Mouse (Mus musculus) midbrain, embryonic 13.5 days (tissue): ENCODE measurements around the gene Gm10775. TPM values are rescaled to one million over a fixed set of nuclear protein-coding genes. Genes with fewer than 3 reads are reported as not detected.

Source experiments
- ATAC-seq: fragments of 200-750 bp; cut with Nextera tagmentation; 2 replicates; pipeline ENCODE4 v1.8.0; 2017; ENCODE audit warnings: mild to moderate bottlenecking, moderate TSS enrichment, moderate library complexity
- H3K27ac ChIP-seq: fragments of 300-500 bp; sonication (generic); 2 replicates; pipeline ENCODE4 v1.5.1; 2015; ENCODE audit warnings: inconsistent platforms, mild to moderate bottlenecking, moderate library complexity
- H3K27me3 ChIP-seq: fragments of 300-500 bp; sonication (generic); 2 replicates; pipeline ENCODE4 v1.6.1; 2015; ENCODE audit warnings: mild to moderate bottlenecking, inconsistent platforms
- H3K36me3 ChIP-seq: fragments of 300-500 bp; sonication (generic); 2 replicates; pipeline ENCODE4 v1.6.1; 2015; ENCODE audit warnings: mild to moderate bottlenecking, inconsistent platforms
- H3K4me1 ChIP-seq: fragments of 300-500 bp; sonication (generic); replicated peaks from 2 replicates; pipeline ENCODE4 v1.6.1; 2015; ENCODE audit warnings: inconsistent platforms
- H3K4me2 ChIP-seq: fragments of 300-500 bp; sonication (generic); replicated peaks from 2 replicates; pipeline ENCODE4 v1.6.1; 2015; ENCODE audit warnings: moderate library complexity, mild to moderate bottlenecking, inconsistent platforms
- H3K4me3 ChIP-seq: fragments of 300-500 bp; sonication (generic); replicated peaks from 2 replicates; pipeline ENCODE4 v1.5.1; 2015; ENCODE audit warnings: mild to moderate bottlenecking, inconsistent platforms
- H3K9ac ChIP-seq: fragments of 300-500 bp; sonication (generic); replicated peaks from 2 replicates; pipeline ENCODE4 v1.6.1; 2015; ENCODE audit warnings: mild to moderate bottlenecking, inconsistent platforms
- H3K9me3 ChIP-seq: fragments of 300-500 bp; sonication (generic); 2 replicates; pipeline ENCODE4 v1.6.1; 2016; ENCODE audit warnings: mild to moderate bottlenecking, inconsistent platforms
- WGBS: fragments of 180-500 bp; shearing (Covaris S2); methylation state at CpG from one replicate; pipeline ENCODE4 v1.1.7; 2015; 5-methylcytosine and 5-hydroxymethylcytosine counted together
- polyA plus RNA-seq: library from polyadenylated mRNA; unstranded; fragments of >200 nt; fragmentation: Nextera tagmentation; extraction: Ambion mirVana; gene quantifications from 2 replicates; pipeline ENCODE4 v1.2.1, GENCODE M21; 2015

The Gm10775 gene
- not detected in 2 replicates for polyA plus RNA-seq

DNA sequence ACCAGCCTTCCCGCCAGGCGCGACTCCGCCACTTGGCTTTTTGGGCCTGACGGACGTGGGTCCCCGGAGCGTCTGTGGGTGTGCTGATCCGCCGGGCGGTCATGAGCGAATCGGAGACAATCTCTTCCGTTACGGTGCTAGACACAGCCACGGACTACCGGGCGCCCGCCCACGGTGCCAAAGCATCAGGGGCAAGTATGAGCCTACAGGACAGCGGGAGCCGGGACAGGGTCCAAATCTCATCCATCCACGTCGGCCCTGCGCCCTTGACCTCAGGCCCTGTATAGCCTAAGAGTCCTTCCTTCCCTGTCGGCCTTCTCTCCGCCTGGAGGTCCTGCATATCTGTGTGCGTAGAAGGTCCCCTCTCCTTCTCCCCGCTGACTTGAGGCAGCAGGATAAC, at the start of gene Gm10775:
Gm10775 (plus strand) TSS at position 301 of the 400 bp plus-strand sequence.
- Histone ChIP-seq H3K27me3 (no peaks in the 10 kb centered on the region), H3K27ac (no peak within 1 kb of the TSS), H3K36me3 (peaks cover 71% of the 10 kb centered on the region), H3K4me3 (peak within 1 kb of the TSS; percentile 30), H3K9ac (no peak within 1 kb of the TSS), H3K9me3 (peaks cover 70% of the 10 kb centered on the region), H3K4me1 (no peaks in the 10 kb centered on the region), H3K4me2 (peak within 1 kb of the TSS; percentile 46)
- WGBS = 55% methylated on average over 29 of the region's 29 CpGs
- no peak for ATAC-seq

DNA sequence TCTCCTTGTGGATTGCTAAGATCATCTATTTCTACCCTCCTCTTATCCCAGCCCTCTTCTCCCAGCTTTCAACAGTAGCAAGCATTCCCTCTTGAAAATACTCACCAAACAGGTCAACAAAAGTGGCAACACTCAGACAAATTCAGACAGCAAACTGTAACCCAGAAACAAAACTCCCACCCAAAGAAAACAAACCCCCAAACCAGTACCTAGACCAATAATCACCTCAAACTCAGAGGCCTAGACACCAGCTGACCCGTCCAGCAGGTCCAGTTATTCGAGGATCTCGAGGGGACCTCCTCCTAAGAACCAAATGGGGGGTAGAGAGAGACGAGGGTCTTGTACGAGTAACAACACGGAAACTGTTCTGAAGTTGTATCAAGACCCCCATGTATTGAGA, 33.4 kb upstream of the Gm10775 start:
- ATAC-seq = no peak
- Histone ChIP-seq H3K27me3 (no peaks in the 10 kb centered on the region), H3K27ac (no peak overlapping the region), H3K4me3 (no peak overlapping the region), H3K36me3 (no peaks in the 10 kb centered on the region), H3K9me3 (peaks cover 4% of the 10 kb centered on the region; the same call in 1 of the 2 replicates), H3K4me1 (no peaks in the 10 kb centered on the region), H3K9ac (no peak overlapping the region), H3K4me2 (no peak overlapping the region)
- WGBS = 67% methylated on average over 6 of the region's 6 CpGs

DNA sequence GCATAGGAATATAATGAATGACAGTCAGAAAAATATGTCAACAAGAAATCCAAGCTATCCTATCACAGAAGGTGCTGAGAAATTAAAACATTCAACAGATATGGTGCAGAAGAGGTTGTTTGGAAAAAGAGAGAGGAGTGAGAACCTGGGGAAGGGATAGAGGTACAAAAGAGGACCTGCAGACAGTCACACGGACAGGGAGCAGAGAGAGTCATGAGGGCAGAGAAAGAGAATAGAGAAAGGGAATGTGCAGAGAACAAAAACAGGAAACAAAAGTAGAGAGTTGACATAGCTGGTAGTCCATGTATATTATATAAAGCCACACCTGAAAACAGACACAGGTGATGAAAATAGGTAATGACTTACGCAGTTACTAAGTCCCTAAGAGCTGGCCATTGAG, 32.7 kb upstream of the Gm10775 start:
- no peak for ATAC-seq
- H3K27me3 ChIP-seq = no peaks in the 10 kb centered on the region
- 85% methylated on average over 2 of the region's 2 CpGs for whole genome bisulfite sequencing
- H3K4me3 ChIP-seq = no peak overlapping the region
- no peak overlapping the region for H3K27ac ChIP-seq
- peaks cover 4% of the 10 kb centered on the region; the same call in 1 of the 2 replicates for H3K9me3 ChIP-seq
- no peak overlapping the region for H3K9ac ChIP-seq
- H3K4me2 ChIP-seq = no peak overlapping the region
- H3K4me1 ChIP-seq = no peaks in the 10 kb centered on the region
- H3K36me3 ChIP-seq = no peaks in the 10 kb centered on the region

DNA sequence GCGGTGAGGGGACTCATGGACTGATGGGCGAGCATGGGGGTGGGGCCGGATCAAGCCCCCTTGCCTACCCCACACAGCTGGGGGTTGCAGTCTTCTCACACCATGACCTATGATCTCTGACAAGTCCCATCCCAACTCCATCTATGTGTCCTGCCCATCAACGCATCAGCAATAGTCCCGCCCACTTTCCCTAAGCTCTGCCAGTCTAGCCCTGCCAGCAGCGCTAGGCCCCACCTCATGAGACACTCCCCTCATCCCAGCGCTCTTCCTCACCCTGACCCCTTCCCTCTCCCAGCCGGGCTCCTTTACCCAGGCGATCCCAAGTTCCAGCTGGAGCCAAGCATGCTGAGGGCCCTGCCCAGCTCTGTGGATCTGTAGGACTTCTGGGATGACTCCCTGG, 22.1 kb upstream of the Gm10775 start:
- no peak overlapping the region for H3K27ac ChIP-seq
- H3K4me1 ChIP-seq = peaks cover 9% of the 10 kb centered on the region
- no peak for ATAC-seq
- no peaks in the 10 kb centered on the region for H3K27me3 ChIP-seq
- WGBS = 73% methylated on average over 9 of the region's 9 CpGs
- H3K36me3 ChIP-seq = no peaks in the 10 kb centered on the region
- no peak overlapping the region for H3K4me2 ChIP-seq
- peaks cover 9% of the 10 kb centered on the region for H3K9me3 ChIP-seq
- H3K9ac ChIP-seq = no peak overlapping the region
- H3K4me3 ChIP-seq = no peak overlapping the region

DNA sequence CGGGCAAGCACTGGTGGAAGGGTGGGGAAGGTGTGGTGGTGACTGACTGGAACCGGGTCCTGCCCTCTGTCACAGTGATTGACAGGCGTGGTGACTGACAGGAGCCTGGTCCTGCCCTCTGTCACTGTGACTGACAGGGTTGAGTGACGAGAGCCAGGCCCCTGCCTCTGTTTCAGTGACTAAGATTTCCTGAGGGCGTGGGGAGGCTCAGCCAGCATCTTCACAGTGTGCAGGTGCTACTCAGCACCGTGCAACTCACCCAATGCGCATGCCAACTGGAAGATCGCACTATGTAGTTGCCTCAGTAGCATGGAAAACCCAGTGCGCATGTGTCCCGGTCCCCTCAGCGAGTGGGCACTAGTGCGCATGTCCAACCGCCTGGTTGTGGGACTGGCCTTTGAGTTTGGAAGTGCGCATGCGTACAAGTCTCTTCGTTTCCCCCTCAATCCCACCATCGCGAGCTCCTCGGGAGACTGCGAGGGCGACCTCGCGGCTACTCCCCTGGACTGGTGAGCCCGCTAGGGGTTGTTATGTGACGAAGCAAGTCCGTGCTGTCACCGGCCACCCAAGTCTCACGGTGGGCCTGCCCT, 18.7 kb upstream of the Gm10775 start:
- peaks cover 33% of the 10 kb centered on the region for H3K9me3 ChIP-seq
- H3K4me1 ChIP-seq = peaks cover 17% of the 10 kb centered on the region
- H3K36me3 ChIP-seq = peaks cover 15% of the 10 kb centered on the region
- no peaks in the 10 kb centered on the region for H3K27me3 ChIP-seq
- H3K9ac ChIP-seq = peak overlapping the region; percentile 73
- H3K4me3 ChIP-seq = peak overlapping the region; percentile 65
- H3K27ac ChIP-seq = peak overlapping the region; percentile 91
- under 1% methylated on average over 28 of the region's 28 CpGs for WGBS
- peak overlapping the region; percentile 96 for H3K4me2 ChIP-seq
- peak; percentile 97 for ATAC-seq

DNA sequence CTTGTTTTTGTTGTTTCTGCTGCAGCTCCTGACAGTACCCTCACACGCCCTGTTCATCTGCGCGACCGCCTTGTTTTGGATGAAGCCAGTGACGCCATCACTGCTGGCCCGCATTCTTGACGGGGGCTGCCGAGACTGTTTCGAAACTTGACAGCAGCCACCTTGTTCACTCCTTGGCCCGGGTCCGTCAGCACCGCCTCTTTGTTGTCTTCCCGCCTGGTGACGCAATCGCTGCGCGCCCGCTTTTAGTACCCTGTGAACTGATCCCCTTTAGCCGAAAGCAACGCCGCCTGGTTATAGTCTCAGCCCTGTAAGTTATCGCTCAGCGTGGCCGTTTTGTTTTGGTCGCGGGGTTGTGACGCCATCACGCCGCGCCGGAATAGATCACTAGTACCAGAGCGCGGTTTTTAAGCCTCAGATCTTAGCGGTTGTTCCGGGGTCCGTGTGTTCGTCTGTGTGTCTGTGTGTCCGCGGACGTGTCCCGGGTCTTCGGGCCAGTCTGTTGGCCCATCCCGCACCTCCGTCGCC, 18.2 kb upstream of the Gm10775 start:
- Histone ChIP-seq H3K4me3 (peak overlapping the region; percentile 65), H3K9ac (peak overlapping the region; percentile 70), H3K9me3 (peaks cover 39% of the 10 kb centered on the region), H3K27me3 (no peaks in the 10 kb centered on the region), H3K36me3 (peaks cover 20% of the 10 kb centered on the region), H3K27ac (peak overlapping the region; percentile 91), H3K4me1 (peaks cover 17% of the 10 kb centered on the region), H3K4me2 (peak overlapping the region; percentile 96)
- ATAC-seq = peak; percentile 84
- under 1% methylated on average over 45 of the region's 45 CpGs for WGBS

DNA sequence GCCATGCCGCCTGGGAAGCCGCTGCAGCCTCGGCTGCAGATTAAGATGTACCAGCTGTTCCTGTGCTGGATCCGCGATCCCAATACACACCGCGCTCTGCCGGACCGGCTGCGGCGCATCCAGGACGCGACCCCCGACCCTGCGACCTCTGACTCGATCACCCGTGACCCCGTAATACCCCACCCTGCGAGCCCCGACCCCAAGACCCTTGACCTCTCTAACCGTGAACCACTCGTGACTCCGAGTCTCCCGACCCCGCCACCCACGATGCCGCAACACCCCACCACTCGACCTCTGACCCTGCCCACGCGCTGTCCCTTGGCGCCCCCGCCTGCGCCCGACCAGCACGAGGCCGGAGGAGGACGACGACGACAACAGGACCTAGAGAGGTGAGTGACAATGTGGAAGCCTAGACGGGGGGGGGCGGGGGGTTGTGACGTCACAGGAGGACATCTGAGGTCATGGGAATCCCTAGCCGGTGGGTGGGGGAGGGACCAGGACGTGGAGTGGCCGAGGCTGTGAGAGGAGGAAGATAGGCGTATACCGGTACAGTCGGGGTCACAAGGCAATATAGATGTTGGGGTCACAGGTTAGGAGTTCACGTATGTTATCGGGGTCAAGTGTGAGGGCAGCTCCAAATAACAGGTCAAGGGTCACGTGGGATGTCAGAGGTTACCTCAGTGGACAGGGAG, 17.6 kb upstream of the Gm10775 start:
- H3K27me3 ChIP-seq = no peaks in the 10 kb centered on the region
- H3K9me3 ChIP-seq = peaks cover 38% of the 10 kb centered on the region
- peak overlapping the region; percentile 70 for H3K9ac ChIP-seq
- H3K4me3 ChIP-seq = peak overlapping the region; percentile 65
- peaks cover 21% of the 10 kb centered on the region for H3K36me3 ChIP-seq
- 3% methylated on average over 51 of the region's 51 CpGs for WGBS
- no peak for ATAC-seq
- H3K27ac ChIP-seq = peak overlapping the region; percentile 91
- peaks cover 17% of the 10 kb centered on the region for H3K4me1 ChIP-seq
- H3K4me2 ChIP-seq = peak overlapping the region; percentile 96

DNA sequence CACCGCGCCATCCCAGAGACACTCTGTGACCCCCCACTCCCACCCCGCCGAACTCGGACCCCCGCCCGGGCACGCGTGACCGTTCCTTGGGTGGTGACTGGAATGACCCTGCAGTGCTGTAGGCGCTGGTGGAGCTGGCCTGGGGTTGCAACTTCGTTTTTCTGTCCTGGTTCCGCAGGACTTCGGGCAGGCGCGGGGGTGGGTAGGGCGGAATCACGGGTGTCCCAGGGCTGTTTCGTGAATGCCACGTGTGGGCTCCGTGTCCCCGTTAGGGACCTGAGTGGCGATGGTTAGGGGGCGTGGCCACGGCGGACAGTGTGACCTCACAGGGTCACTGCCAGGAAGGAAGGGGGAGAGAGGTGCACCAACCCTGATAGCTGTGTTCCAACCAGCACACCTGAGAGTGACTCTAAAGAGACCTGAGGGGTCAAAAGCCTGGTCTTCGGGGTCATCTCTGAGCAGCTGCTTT, 17.0 kb upstream of the Gm10775 start:
- H3K9ac ChIP-seq = peak overlapping the region; percentile 70
- WGBS = 44% methylated on average over 27 of the region's 27 CpGs

DNA sequence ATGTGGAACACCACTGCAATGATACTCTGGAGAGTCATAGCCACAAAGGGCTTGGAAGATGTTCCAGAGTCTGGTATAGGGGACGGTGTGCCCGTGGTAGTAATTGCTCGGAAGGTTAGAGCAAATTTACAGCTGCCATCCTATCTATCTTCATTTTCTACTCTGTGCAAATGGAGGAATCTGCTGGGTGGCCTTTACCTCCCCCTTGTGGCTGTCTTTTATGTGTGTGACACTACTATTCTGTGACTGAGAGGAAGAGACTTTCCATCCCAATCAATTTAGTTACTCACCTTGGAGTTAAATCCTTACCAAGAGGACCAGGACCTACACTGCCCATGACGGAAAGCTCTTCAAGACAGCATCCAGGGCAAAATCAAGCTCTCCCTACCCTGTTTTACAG, 16.1 kb upstream of the Gm10775 start:
- H3K4me1 ChIP-seq = peaks cover 17% of the 10 kb centered on the region
- no peak overlapping the region for H3K27ac ChIP-seq
- H3K4me3 ChIP-seq = no peak overlapping the region
- no peak overlapping the region for H3K4me2 ChIP-seq
- H3K9me3 ChIP-seq = peaks cover 34% of the 10 kb centered on the region
- peaks cover 29% of the 10 kb centered on the region for H3K36me3 ChIP-seq
- ATAC-seq = no peak
- no peak overlapping the region for H3K9ac ChIP-seq
- H3K27me3 ChIP-seq = no peaks in the 10 kb centered on the region
- 94% methylated on average over 4 of the region's 4 CpGs for WGBS

More for the DNA sequence above, 17.0 kb upstream of the Gm10775 start:
- H3K36me3 ChIP-seq = peaks cover 21% of the 10 kb centered on the region
- H3K9me3 ChIP-seq = peaks cover 34% of the 10 kb centered on the region
- no peak for ATAC-seq
- H3K4me2 ChIP-seq = peak overlapping the region; percentile 96
- H3K27me3 ChIP-seq = no peaks in the 10 kb centered on the region
- no peak overlapping the region for H3K27ac ChIP-seq
- H3K4me1 ChIP-seq = peaks cover 17% of the 10 kb centered on the region
- peak overlapping the region; percentile 65 for H3K4me3 ChIP-seq

DNA sequence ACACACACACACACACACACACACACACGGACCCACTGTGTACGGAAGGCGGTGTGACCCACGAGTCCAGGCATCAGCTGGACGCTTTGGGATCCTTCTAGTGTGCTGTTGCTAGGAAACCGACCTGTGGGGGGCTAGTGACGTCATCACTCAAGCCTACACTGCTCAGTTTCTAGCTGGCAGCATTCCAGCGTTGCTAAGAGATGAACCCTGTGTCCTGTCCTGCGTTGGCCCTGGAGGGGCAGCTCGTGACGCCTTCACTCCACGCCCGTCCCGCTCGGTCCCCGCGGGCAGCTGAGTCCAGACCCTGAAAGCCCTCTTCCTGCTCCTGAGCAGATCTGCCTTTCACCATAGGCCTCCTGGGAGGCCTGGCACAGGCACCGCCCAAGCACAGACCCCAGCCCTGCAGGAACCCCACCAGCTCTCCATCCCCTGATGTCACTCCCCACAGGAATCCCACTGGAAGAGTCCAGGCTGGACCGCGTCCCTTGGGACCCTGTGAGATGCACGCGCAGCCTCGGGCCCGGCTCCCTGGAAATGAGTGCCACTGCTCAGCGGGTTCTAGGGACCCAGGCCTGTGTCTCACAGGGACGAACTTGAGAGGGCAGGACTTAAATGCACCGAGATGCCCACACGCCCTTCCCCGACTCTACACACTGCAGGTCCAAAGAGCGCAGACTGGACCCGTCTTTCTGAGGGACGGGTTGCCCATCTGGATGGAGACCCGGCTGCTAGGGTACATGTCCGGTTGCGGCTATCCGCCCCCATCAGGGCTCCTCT, 974 bp upstream of the Gm10775 start:
- ATAC-seq = peak; percentile 86
- H3K27ac ChIP-seq = no peak overlapping the region
- no peaks in the 10 kb centered on the region for H3K4me1 ChIP-seq
- peaks cover 62% of the 10 kb centered on the region for H3K36me3 ChIP-seq
- H3K27me3 ChIP-seq = no peaks in the 10 kb centered on the region
- H3K9me3 ChIP-seq = peaks cover 65% of the 10 kb centered on the region
- WGBS = 33% methylated on average over 36 of the region's 36 CpGs
- H3K4me2 ChIP-seq = peak overlapping the region; percentile 46
- peak overlapping the region; percentile 30 for H3K4me3 ChIP-seq
- no peak overlapping the region for H3K9ac ChIP-seq

DNA sequence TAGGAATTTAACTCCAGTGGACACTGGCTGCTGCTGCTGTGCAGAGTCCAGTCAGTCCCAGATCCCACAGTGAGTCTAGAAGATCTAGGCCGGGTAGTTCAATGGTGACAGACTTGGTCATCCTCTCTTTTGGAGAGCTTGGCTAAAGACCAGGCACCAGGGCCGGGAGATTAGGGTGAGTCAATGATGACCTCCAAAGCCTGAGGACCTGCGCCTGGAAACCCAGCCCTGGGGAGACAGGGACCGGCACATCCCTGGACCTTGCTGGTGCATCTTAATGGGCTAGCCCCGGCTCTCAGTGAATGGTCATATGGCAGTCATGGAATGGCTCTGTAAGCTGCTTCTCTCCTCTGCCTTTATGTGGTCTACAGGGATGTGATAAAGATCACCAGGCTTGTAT, 2.7 kb downstream of the Gm10775 start:
- Histone ChIP-seq H3K9ac (no peak overlapping the region), H3K36me3 (peaks cover 77% of the 10 kb centered on the region), H3K4me1 (no peaks in the 10 kb centered on the region), H3K27me3 (no peaks in the 10 kb centered on the region), H3K4me2 (no peak overlapping the region), H3K4me3 (no peak overlapping the region), H3K9me3 (peaks cover 76% of the 10 kb centered on the region), H3K27ac (no peak overlapping the region)
- ATAC-seq = no peak
- WGBS = 97% methylated on average over 5 of the region's 5 CpGs

DNA sequence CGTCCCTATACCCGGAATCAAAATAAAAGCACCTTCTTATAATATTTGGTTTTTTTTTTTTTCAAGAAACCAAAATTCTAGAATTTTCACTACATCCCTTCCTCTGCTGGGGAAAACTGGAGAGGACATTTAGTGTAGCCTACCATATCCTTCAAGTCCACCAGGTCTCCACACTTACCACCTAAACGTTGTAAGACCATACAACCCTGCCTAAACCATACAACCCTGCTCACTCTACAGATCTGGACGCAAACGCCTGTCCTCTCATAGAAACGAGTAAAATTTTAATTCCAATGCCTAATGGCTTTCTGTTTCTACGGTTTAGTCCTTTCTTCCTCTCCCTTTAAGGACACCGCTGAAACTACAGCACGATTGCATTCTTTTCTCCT, 18.6 kb downstream of the Gm10775 start:
- Histone ChIP-seq H3K4me3 (peak overlapping the region; percentile 68), H3K9me3 (peaks cover 30% of the 10 kb centered on the region), H3K4me1 (peaks cover 7% of the 10 kb centered on the region), H3K36me3 (peaks cover 59% of the 10 kb centered on the region), H3K27me3 (no peaks in the 10 kb centered on the region), H3K9ac (peak overlapping the region; percentile 80), H3K27ac (peak overlapping the region; percentile 87), H3K4me2 (peak overlapping the region; percentile 54)
- WGBS = 18% methylated on average over 9 of the region's 9 CpGs
- ATAC-seq = peak; percentile 68
